Mouse (Mus musculus): ENCODE data around the gene Ttc25. TPM values are rescaled to one million over a fixed set of nuclear protein-coding genes. Genes with fewer than 3 reads are reported as not detected.
"Not testable (repeated sequence)": the region's sequence is repeated elsewhere in the genome, so short reads cannot be mapped to it uniquely, and the experiment has no call there.

Ttc25 gene
- polyA plus RNA-seq, 1 experiment from 2014 or later, result 2.7 TPM

- Histone ChIP-seq H3K4me3 (peak overlapping the region; percentile 63), H3K4me2 (replicated peaks) (peak overlapping the region; percentile 86), H3K9ac (peak overlapping the region; percentile 66), H3K36me3 (peaks cover 20% of the 10 kb centered on the region), H3K27ac (no peak overlapping the region), H3K27me3 (peaks cover 12% of the 10 kb centered on the region), H3K9me3 (replicated peaks) (no peaks in the 10 kb centered on the region), H3K4me1 (peaks cover 31% of the 10 kb centered on the region)
- peak; percentile 27; the same call in 1 of the 2 replicates for ATAC-seq (ENCODE audit: low FRiP score)
- WGBS, result 33% methylated on average over 2 of the region's 2 CpGs
Observed at GRCm38 (mm10) chr11:100575484-100575855, 30.1 kb downstream of the Ttc25 start.

- Histone ChIP-seq H3K4me1 (peaks cover 25% of the 10 kb centered on the region), H3K4me2 (replicated peaks) (no peak overlapping the region; the same call in 1 of the 2 replicates), H3K9me3 (replicated peaks) (no peaks in the 10 kb centered on the region), H3K36me3 (peaks cover 28% of the 10 kb centered on the region), H3K9ac (no peak overlapping the region), H3K27ac (no peak overlapping the region), H3K4me3 (no peak overlapping the region), H3K27me3 (peaks cover 10% of the 10 kb centered on the region)
- WGBS, result 69% methylated on average over 21 of the region's 21 CpGs
- ATAC-seq (ENCODE audit: low FRiP score), result no peak
Observed at GRCm38 (mm10) chr11:100576256-100576655, 30.8 kb downstream of the Ttc25 start.

- no peaks in the 10 kb centered on the region for H3K9me3 ChIP-seq (replicated peaks)
- no peak overlapping the region for H3K4me3 ChIP-seq
- no peak overlapping the region for H3K4me2 ChIP-seq (replicated peaks)
- no peak overlapping the region for H3K9ac ChIP-seq
- no peak overlapping the region for H3K27ac ChIP-seq
- no peaks in the 10 kb centered on the region for H3K27me3 ChIP-seq
- H3K36me3 ChIP-seq, result peaks cover 45% of the 10 kb centered on the region
- peaks cover 20% of the 10 kb centered on the region for H3K4me1 ChIP-seq
- WGBS, result 80% methylated on average over 8 of the region's 8 CpGs
- ATAC-seq (ENCODE audit: low FRiP score), result no peak
Observed at GRCm38 (mm10) chr11:100577852-100578599, 32.6 kb downstream of the Ttc25 start.

- Histone ChIP-seq H3K36me3 (peaks cover 58% of the 10 kb centered on the region), H3K4me1 (peaks cover 20% of the 10 kb centered on the region), H3K4me3 (no peak overlapping the region), H3K27me3 (no peaks in the 10 kb centered on the region), H3K4me2 (replicated peaks) (no peak overlapping the region), H3K27ac (no peak overlapping the region), H3K9ac (no peak overlapping the region), H3K9me3 (replicated peaks) (no peaks in the 10 kb centered on the region)
- WGBS, result 94% methylated on average over 9 of the region's 9 CpGs
- ATAC-seq (ENCODE audit: low FRiP score), result no peak
Observed at GRCm38 (mm10) chr11:100579116-100579799, 33.9 kb downstream of the Ttc25 start.

GRCm38 (mm10) chr11:100580275-100580674 lies 34.9 kb downstream of the Ttc25 start:
- Histone ChIP-seq H3K9me3 (replicated peaks) (no peaks in the 10 kb centered on the region), H3K4me1 (peaks cover 12% of the 10 kb centered on the region), H3K4me3 (no peak overlapping the region), H3K36me3 (peaks cover 68% of the 10 kb centered on the region), H3K27me3 (no peaks in the 10 kb centered on the region), H3K4me2 (replicated peaks) (no peak overlapping the region), H3K9ac (no peak overlapping the region), H3K27ac (no peak overlapping the region)
- WGBS, result 83% methylated on average over 13 of the region's 13 CpGs
- no peak for ATAC-seq (ENCODE audit: low FRiP score)

- H3K36me3 ChIP-seq, result peaks cover 83% of the 10 kb centered on the region
- WGBS, result 79% methylated on average over 4 of the region's 4 CpGs
Observed at GRCm38 (mm10) chr11:100581756-100582155, 36.3 kb downstream of the Ttc25 start.

GRCm38 (mm10) chr11:100582413-100582812 lies 37.0 kb downstream of the Ttc25 start:
- ATAC-seq (ENCODE audit: low FRiP score); H3K4me2 ChIP-seq (replicated peaks); H3K9ac ChIP-seq; H3K27ac ChIP-seq; H3K4me3 ChIP-seq; H3K27me3 ChIP-seq; H3K9me3 ChIP-seq (replicated peaks); H3K4me1 ChIP-seq: not testable (repeated sequence)
- peaks cover 89% of the 10 kb centered on the region for H3K36me3 ChIP-seq
- 100% methylated on average over 1 of the region's 1 CpGs for WGBS

More at GRCm38 (mm10) chr11:100581756-100582155, 36.3 kb downstream of the Ttc25 start:
- 0 out of 2 replicates have a peak, but pooled peaks cover 5% of the 10 kb centered on the region for H3K4me1 ChIP-seq
- no peak overlapping the region for H3K4me2 ChIP-seq (replicated peaks)
- ATAC-seq (ENCODE audit: low FRiP score), result no peak
- no peak overlapping the region for H3K4me3 ChIP-seq
- H3K27me3 ChIP-seq, result no peaks in the 10 kb centered on the region
- H3K27ac ChIP-seq, result peak overlapping the region; percentile 45
- H3K9ac ChIP-seq, result no peak overlapping the region
- no peaks in the 10 kb centered on the region for H3K9me3 ChIP-seq (replicated peaks)

GRCm38 (mm10) chr11:100582836-100583235 lies 37.4 kb downstream of the Ttc25 start:
- WGBS, result 95% methylated on average over 2 of the region's 2 CpGs
- no peak overlapping the region for H3K27ac ChIP-seq
- no peaks in the 10 kb centered on the region for H3K9me3 ChIP-seq (replicated peaks)
- 0 out of 2 replicates have a peak, but pooled peaks cover 2% of the 10 kb centered on the region for H3K4me1 ChIP-seq
- no peak overlapping the region for H3K4me3 ChIP-seq
- no peaks in the 10 kb centered on the region for H3K27me3 ChIP-seq
- ATAC-seq (ENCODE audit: low FRiP score), result no peak
- H3K9ac ChIP-seq, result no peak overlapping the region
- H3K36me3 ChIP-seq, result peaks cover 93% of the 10 kb centered on the region
- no peak overlapping the region for H3K4me2 ChIP-seq (replicated peaks)

GRCm38 (mm10) chr11:100584561-100584961 lies 39.2 kb downstream of the Ttc25 start:
- WGBS, result 89% methylated on average over 7 of the region's 7 CpGs
- Histone ChIP-seq H3K4me3 (no peak overlapping the region), H3K27me3 (no peaks in the 10 kb centered on the region), H3K9me3 (replicated peaks) (no peaks in the 10 kb centered on the region), H3K9ac (no peak overlapping the region), H3K36me3 (peaks cover 98% of the 10 kb centered on the region), H3K4me1 (no peaks in the 10 kb centered on the region), H3K4me2 (replicated peaks) (no peak overlapping the region), H3K27ac (no peak overlapping the region)
- ATAC-seq (ENCODE audit: low FRiP score), result no peak

- WGBS, result 96% methylated on average over 3 of the region's 3 CpGs
Observed at GRCm38 (mm10) chr11:100585148-100585547, 39.7 kb downstream of the Ttc25 start.

GRCm38 (mm10) chr11:100588462-100588861 lies 43.1 kb downstream of the Ttc25 start:
- no peaks in the 10 kb centered on the region for H3K9me3 ChIP-seq (replicated peaks)
- no peak for ATAC-seq (ENCODE audit: low FRiP score)
- no peak overlapping the region for H3K9ac ChIP-seq
- H3K27me3 ChIP-seq, result no peaks in the 10 kb centered on the region
- no peaks in the 10 kb centered on the region for H3K4me1 ChIP-seq
- H3K4me2 ChIP-seq (replicated peaks), result no peak overlapping the region
- H3K4me3 ChIP-seq, result no peak overlapping the region
- peaks cover 97% of the 10 kb centered on the region for H3K36me3 ChIP-seq
- no peak overlapping the region for H3K27ac ChIP-seq
- 96% methylated on average over 2 of the region's 2 CpGs for WGBS

More at GRCm38 (mm10) chr11:100585148-100585547, 39.7 kb downstream of the Ttc25 start:
- H3K36me3 ChIP-seq, result peaks cover 100% of the 10 kb centered on the region
- ATAC-seq (ENCODE audit: low FRiP score), result no peak
- H3K27me3 ChIP-seq, result no peaks in the 10 kb centered on the region
- H3K9me3 ChIP-seq (replicated peaks), result no peaks in the 10 kb centered on the region
- H3K4me3 ChIP-seq, result no peak overlapping the region
- H3K4me1 ChIP-seq, result no peaks in the 10 kb centered on the region
- no peak overlapping the region for H3K9ac ChIP-seq
- H3K4me2 ChIP-seq (replicated peaks), result no peak overlapping the region
- H3K27ac ChIP-seq, result no peak overlapping the region

GRCm38 (mm10) chr11:100592346-100593046 lies 47.1 kb downstream of the Ttc25 start:
- H3K4me2 ChIP-seq (replicated peaks), result no peak overlapping the region
- no peak overlapping the region for H3K27ac ChIP-seq
- H3K4me3 ChIP-seq, result no peak overlapping the region
- H3K36me3 ChIP-seq, result peaks cover 92% of the 10 kb centered on the region
- no peak overlapping the region for H3K9ac ChIP-seq
- no peaks in the 10 kb centered on the region for H3K9me3 ChIP-seq (replicated peaks)
- no peak for ATAC-seq (ENCODE audit: low FRiP score)
- 90% methylated on average over 11 of the region's 11 CpGs for WGBS
- no peaks in the 10 kb centered on the region for H3K27me3 ChIP-seq
- no peaks in the 10 kb centered on the region for H3K4me1 ChIP-seq
